Mouse (Mus musculus) left cerebral cortex, adult 2 months (tissue): ENCODE data around the gene Fkbpl. TPM values are rescaled to one million over a fixed set of nuclear protein-coding genes. Genes with fewer than 3 reads are reported as not detected.
A peak's percentile ranks its signal among the peaks of the same experiment; 100 is the strongest.

Experiments
- DNase-seq, 2 experiments: peaks; one replicate each; pipeline ENCODE4 v3.0.0; 2021 to 2022; ENCODE audit warnings: low spot score in 2 of 2, mixed read lengths in 1 of 2; ENCODE audit errors: extremely low spot score in 1 of 2
- H3K27ac ChIP-seq: fragments of 200-600 bp; 2 replicates; pipeline ENCODE4 v1.8.1; 2022
- H3K4me3 ChIP-seq: fragments of 200-600 bp; 2 replicates; pipeline ENCODE4 v1.8.1; 2022
- CTCF ChIP-seq: fragments of 200-600 bp; IDR thresholded peaks from 2 replicates; pipeline ENCODE4 v1.8.1; 2022; ENCODE audit warnings: antibody characterized with exemption, mild to moderate bottlenecking, moderate library complexity
- intact Hi-C: fragments of 180-260 bp; cut with DNase I; formaldehyde crosslinking; loops from one replicate; pipeline ENCODE4 v1.15.1; 2025
- total RNA-seq, 2 experiments: library from RNA; stranded (reverse); gene quantifications; 2 replicates each; pipeline ENCODE4 v1.2.3; 2021

Gene Fkbpl
- total RNA-seq, 2 experiments from 2014 or later, result 10.9 to 16.9 TPM

DNA sequence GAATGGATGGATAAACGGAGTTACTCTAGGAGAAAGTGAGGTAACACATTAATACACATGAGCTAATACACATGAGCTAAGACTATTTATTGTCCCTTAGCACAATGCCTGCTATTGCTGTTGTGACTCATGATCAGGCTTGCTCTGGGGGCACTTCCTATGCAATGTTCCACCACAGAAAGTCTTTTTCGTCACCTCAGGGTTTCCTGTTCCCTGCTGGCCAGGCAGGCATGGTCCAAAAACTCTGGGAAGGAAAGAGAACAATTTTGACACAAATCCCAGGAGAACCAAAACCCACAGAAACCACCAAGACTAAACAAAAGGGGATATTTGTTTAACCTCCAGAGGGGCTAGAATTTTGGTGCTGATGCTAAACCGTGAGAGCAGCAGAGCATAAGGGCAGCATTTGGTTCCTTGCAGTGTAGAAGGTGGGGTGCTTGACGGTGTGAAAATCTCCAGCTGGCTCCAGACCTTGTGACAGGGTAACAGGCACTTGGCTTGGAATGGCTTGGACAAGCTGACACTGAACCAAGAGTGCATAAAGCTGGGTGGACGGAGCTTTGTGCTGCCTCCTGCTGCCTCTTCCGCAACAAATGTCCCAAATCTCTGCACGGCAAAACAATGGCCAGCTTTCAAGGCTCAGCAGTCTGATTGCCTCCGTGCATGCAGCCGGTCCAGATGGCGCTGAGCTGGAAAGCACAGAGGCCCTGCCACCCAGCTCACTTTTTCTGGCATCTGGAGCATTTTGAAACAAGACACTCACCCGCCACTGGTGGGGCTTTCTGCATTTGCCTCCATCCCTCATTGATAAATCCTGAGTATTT is 3.6 kb upstream of the Fkbpl start:
- intact Hi-C loops, result no loop called here
- H3K4me3 ChIP-seq, result no peak overlapping the region
- peak; percentile 3; the same call in 1 of the 2 replicates for TF ChIP-seq CTCF
- H3K27ac ChIP-seq, result peak overlapping the region; percentile 69
- no peak for DNase-seq

- TF ChIP-seq CTCF, result no peak
- 0 out of 2 replicates have a peak overlapping the region, but pooled peaks have one; percentile 69 for H3K27ac ChIP-seq
- DNase-seq, result no peak
- intact Hi-C loops, result no loop called here
- no peak overlapping the region for H3K4me3 ChIP-seq
Observed at GRCm38 (mm10) chr17:34641945-34642344, 2.6 kb upstream of the Fkbpl start.

- DNase-seq, result no peak
- intact Hi-C loops, result no loop called here
- no peak for TF ChIP-seq CTCF
- Histone ChIP-seq H3K27ac (no peak overlapping the region), H3K4me3 (no peak overlapping the region)
Observed at GRCm38 (mm10) chr17:34643379-34643778, 1.2 kb upstream of the Fkbpl start.

DNA sequence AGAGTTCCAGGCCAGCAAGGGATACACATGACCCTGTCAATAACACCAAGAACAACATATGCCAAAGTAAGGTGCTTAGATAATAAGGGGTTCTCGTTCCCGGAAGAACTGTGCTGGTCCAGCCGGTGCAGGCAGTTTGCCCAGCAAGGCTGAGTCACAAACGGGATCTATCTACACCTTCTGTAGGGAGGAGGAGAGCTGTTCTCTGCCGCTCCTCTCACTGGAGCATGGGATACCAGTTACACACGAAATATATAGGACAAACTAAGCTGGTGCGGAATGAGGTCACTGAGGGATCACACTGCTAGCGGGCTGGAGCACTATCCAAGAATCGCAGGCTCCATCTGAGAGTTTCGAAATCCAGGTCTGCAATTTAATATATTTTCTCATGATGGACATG is 620 bp upstream of the Fkbpl start:
- H3K27ac ChIP-seq, result peak overlapping the region; percentile 60
- intact Hi-C loops, result loop anchor here (1.0 kb wide), 1 partner anchor 17 kb away; no protein-coding TSS in a partner anchor
- H3K4me3 ChIP-seq, result no peak overlapping the region
- DNase-seq, result no peak
- TF ChIP-seq CTCF, result no peak

DNA sequence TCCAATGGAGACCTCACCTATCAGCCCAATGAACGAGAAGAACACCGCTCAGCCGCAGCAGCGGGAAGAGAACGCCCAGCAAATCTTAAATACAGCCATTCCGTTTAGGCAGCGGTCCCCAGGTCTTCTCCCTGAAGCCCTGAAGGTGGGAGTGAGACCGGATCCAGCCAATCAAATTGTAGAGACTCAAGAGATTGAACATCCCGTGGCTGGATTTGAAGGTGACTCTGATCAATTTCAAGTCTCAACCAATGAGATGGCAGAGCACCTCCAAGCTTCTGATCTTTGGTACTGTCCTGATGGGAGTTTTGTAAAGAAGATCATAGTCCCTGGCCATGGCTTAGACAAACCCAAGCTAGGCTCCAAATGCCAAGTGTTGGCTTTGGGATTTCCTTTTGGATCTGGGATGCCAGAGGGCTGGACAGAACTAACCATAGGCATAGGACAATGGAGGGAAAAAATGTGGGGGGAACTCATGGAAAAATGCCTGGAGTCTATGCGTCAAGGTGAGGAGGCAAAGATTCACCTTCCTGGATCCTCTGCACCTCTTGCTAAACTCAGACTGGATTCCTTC is 779 bp downstream of the Fkbpl start:
- no peak for DNase-seq
- H3K27ac ChIP-seq, result peak overlapping the region; percentile 81
- H3K4me3 ChIP-seq, result peak overlapping the region; percentile 64
- intact Hi-C loops, result no loop called here
- TF ChIP-seq CTCF, result no peak

DNA sequence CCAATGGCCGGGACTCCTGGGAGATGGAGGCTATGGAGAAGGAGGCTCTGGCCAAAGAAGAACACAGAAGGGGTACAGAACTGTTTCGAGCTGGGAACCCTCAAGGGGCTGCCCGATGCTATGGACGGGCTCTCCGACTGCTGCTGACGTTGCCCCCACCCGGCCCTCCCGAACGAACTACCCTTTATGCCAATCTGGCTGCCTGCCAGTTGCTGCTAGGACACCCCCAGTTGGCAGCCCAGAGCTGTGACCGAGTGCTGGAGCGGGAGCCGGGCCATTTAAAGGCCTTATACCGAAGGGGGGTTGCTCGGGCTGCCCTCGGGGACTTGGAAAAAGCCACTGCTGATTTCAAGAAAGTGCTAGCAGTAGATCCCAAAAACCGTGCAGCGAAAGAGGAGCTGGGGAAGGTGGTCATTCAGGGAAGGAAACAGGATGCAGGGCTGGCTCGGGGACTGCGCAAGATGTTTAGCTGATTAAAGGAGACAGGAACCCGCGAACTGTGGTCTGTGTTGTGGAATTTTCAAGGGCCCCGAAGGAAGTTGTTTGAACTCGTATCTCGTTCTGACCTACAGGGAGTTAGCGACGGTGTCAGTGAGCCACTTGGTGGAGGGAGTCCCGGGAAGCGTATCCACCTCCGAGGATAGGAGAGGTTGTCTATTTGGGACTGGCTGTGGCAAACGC is 1.4 kb downstream of the Fkbpl start:
- TF ChIP-seq CTCF, result no peak
- no peak overlapping the region for H3K4me3 ChIP-seq
- H3K27ac ChIP-seq, result no peak overlapping the region
- no peak for DNase-seq
- intact Hi-C loops, result no loop called here

DNA sequence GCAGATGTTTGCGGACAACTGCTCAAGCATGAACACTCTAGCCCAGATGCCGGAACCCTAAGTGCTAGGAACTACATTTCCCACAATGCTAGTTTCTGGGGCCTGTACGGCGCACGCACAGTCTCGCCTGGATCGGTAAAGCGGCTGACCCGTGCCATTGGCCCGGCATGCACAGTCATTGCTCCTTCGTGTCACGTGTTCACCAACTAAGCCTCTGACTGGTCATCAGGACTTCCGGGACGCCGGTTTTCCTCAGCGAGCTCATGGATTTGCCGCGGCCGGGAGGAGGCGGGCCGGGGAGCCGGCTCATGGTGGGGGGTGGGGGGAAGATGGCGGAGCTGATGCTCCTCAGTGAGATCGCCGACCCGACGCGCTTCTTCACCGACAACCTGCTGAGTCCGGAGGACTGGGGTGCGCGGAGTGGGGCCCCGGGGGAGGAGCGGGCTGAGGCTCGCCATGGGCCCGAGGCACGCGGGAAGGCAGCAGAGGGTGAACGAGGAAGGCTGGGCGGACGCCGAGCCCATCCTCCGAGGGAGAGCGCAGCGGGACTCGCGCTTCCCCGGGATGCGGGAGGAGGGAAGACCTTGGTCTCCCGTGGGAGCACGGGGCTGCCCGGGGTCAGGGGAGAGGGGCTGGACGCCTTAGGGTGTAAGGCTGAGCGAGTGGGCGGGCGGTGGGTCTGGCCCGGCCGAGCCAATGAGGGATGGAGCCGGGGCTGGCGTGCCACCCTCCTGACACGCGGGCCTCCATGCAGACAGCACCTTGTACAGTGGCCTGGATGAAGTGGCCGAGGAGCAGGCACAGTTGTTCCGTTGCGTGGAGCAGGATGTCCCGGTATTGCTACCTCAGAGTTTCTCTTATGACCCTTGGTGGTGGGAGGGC is 2.6 kb downstream of the Fkbpl start, which contains the start of gene Atf6b:
Gene Atf6b, plus strand, starts transcription at position 241 of the 882 bp plus-strand sequence.
- TF ChIP-seq CTCF, result no peak
- Histone ChIP-seq H3K4me3 (peak within 1 kb of the TSS; percentile 73), H3K27ac (peak within 1 kb of the TSS; percentile 92)
- DNase-seq, result peak; percentile 90 to 96
- intact Hi-C loops, result no loop called here

- H3K4me3 ChIP-seq, result peak overlapping the region; percentile 73
- intact Hi-C loops, result no loop called here
Observed at GRCm38 (mm10) chr17:34648141-34648890, 3.8 kb downstream of the Fkbpl start.

GRCm38 (mm10) chr17:34649106-34649864 is 4.7 kb downstream of the Fkbpl start:
- intact Hi-C loops, result no loop called here
- H3K4me3 ChIP-seq, result no peak overlapping the region
- DNase-seq, result no peak
- no peak for TF ChIP-seq CTCF
- no peak overlapping the region for H3K27ac ChIP-seq

More at GRCm38 (mm10) chr17:34648141-34648890, 3.8 kb downstream of the Fkbpl start:
- no peak for TF ChIP-seq CTCF
- no peak overlapping the region for H3K27ac ChIP-seq
- no peak for DNase-seq

DNA sequence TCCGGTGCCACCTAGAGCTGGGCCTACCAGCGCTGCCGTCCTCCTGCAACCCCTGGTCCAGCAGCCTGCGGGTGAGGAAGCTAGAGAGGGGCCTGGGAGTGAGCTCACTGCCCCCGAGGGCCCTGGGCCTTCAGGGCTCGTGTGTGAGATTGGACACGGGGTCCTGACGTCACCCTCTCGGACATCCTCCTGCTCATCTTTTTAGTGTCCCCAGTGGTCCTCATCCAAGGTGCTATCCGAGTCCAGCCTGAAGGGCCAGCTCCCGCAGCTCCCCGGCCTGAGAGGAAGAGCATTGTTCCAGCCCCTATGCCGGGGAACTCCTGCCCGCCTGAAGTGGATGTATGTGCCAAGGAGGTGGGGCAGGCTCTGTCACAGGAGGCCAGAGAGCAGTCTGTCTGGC is 6.2 kb downstream of the Fkbpl start:
- Histone ChIP-seq H3K4me3 (no peak overlapping the region), H3K27ac (no peak overlapping the region)
- intact Hi-C loops, result loop anchor here (5.0 kb wide), 2 partner anchors 162 to 242 kb away; no protein-coding TSS in a partner anchor
- no peak for TF ChIP-seq CTCF
- no peak for DNase-seq
